Mouse (Mus musculus): ENCODE data around the gene Cyp26c1. TPM values are rescaled to one million over a fixed set of nuclear protein-coding genes. Genes with fewer than 3 reads are reported as not detected.

Gene Cyp26c1
- polyA plus RNA-seq (2017; shearing (Covaris generic)), result not detected

DNA sequence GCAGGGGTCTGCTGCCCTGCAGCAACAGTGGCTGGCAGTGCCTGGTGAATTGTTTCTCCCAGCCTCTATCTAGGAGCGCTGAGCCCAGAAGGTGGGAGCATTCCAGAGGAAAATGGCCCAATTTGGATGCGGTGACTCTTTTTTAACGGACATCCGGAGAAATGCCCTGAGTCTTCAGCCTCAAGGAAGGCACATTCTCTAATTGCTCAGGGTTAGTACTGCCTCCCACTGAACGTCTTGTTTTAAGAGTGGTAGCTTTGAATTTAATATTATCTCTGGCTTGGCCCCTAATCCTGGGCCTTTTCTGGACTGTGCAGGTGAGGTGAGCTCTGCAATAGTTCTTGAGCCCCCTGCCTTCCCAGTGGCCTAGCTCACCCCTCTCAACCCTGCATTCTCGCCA lies at the start of gene Cyp26c1:
TSS of gene Cyp26c1 (plus strand) at position 301 of the 400 bp plus-strand sequence.

DNA sequence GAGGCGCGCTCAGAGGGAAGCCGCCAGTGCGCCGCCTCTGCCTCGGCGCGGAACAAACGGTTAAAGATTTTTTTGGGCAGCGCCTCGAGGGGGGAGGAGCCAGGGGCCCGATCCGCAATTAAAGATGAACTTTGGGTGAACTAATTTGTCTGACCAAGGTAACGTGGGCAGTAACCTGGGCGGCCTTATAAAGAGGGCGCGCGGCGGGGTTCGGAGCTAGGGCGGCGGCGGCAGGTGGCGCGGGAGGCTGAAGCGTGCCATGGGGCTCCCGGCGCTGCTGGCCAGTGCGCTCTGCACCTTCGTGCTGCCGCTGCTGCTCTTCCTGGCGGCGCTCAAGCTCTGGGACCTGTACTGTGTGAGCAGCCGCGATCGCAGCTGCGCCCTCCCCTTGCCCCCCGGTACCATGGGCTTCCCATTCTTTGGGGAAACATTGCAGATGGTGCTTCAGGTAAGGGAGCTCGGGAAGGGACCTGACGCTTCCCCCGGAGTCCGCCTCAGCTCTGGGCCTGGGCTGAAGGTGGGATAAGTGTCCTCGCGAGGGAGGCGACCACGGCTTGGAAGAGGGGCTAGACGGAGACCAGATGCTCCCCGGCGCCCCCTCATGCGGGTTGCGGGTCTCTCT lies 12.4 kb downstream of the Cyp26c1 start, which contains the start of gene Cyp26a1:
TSS of gene Cyp26a1 (plus strand) at position 148 of the 622 bp plus-strand sequence.

Other genes with a start within 250 kb of the Cyp26c1 start
- 44.2 TPM for gene Exoc6, start 135.2 kb upstream of the Cyp26c1 start, polyA plus RNA-seq (2017; shearing (Covaris generic))
- not detected for gene Cyp26a1, start 12.2 kb downstream of the Cyp26c1 start, polyA plus RNA-seq (2017; shearing (Covaris generic))

All from CD4-positive, CD25-positive, alpha-beta regulatory T cell, adult 9 weeks (primary cell).